Mouse (Mus musculus): ENCODE measurements around the gene Eno3. TPM values are rescaled to one million over a fixed set of nuclear protein-coding genes. Genes with fewer than 3 reads are reported as not detected.

Gene Eno3
- total and polyA plus RNA-seq, 3 experiments = 14.2 to 16.8 TPM; not detected in 1

DNA sequence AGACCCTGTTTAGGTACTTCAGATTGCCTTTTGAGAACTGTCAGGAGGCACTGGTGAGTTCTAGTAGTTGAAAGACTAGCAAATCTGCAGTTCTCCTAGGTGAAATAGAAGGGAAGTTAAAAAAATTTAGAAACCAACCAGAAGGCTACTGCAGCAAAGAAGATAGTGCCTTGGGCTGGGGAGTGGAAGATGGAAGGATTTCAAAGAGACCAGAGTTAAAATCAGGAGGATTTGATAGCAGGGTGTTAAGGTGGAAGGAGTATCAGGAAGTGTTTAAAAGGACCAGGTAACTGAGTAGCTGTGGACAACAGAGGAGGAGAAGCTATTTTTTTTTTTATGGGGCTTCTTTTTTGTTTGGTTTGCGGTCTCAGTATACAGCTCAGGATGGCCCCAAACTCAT lies 19.2 kb upstream of the Eno3 start (continued):
- no peak for TF ChIP-seq GABPA (IDR thresholded peaks at IDR 0.05; ENCODE audit: low read depth, low read length)

DNA sequence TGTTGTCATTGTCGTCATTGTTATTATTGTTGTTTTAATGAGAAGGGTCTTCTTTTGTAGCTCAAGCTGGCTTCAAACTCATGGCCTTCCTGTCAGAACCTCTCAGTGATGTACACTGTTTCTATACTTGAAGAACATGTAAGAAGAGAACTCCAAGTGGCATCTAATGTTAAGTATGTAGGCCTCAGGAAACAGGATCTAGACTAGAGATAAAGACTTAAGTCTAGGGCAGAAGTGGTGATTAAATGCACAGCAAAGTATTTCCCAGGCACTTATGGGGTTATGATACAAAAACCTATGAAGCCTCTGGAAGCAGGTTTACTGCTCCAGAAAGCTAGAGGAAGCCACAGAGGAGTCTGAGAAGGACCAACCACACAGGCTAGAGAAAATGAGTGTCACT lies 18.7 kb upstream of the Eno3 start:
- Histone ChIP-seq H3K4me3 (ENCODE audit: control insufficient read depth in 1 of 2, insufficient read depth in 1 of 2, low read depth in 2 of 2, low read length in 2 of 2) (peak overlapping the region; percentile 4 to 9; a peak in 3 of 4 replicates), H3K9me3 (replicated peaks; ENCODE audit: insufficient read depth, low read length) (no peaks in the 10 kb centered on the region), H3K36me3 (ENCODE audit: control insufficient read depth in 1 of 2, insufficient read depth in 2 of 2, low read length in 2 of 2) (peaks cover 0 to 41% of the 10 kb centered on the region in 2 experiments; a peak in 2 of 4 replicates), H3K9ac (ENCODE audit: control insufficient read depth, low read depth, low read length, poor library complexity, severe bottlenecking) (peak overlapping the region; percentile 52), H3K4me1 (ENCODE audit: control insufficient read depth in 1 of 2, insufficient read depth in 2 of 2, low read length in 2 of 2) (peaks cover 14 to 47% of the 10 kb centered on the region in 2 experiments), H3K27me3 (ENCODE audit: control insufficient read depth in 1 of 2, insufficient read depth in 2 of 2, low read length in 2 of 2) (no peaks in the 10 kb centered on the region), H3K79me2 (ENCODE audit: control insufficient read depth, insufficient read depth, low read length, poor library complexity) (peaks cover 10% of the 10 kb centered on the region; the same call in 1 of the 2 replicates), H3K27ac (ENCODE audit: control insufficient read depth, low read depth, low read length) (peak overlapping the region; percentile 96)
- no peak for DNase-seq (ENCODE audit: low read depth, low spot score)
- TF ChIP-seq GATA1 (IDR thresholded peaks at IDR 0.05; ENCODE audit: low read depth, low read length) (peak; percentile 88), TCF12 (IDR thresholded peaks at IDR 0.05; ENCODE audit: low read depth, low read length) (0 out of 2 replicates have a peak, but pooled peaks have one; percentile 15), EP300 (IDR thresholded peaks at IDR 0.05; ENCODE audit: low read depth in 1 of 2, low read length in 2 of 2) (peak in 1 of 2 experiments; percentile 55; a peak in 2 of 4 replicates), TBP (IDR thresholded peaks at IDR 0.05; ENCODE audit: low read depth, low read length) (peak; percentile 39; the same call in 1 of the 2 replicates), ZMIZ1 (IDR thresholded peaks at IDR 0.05; ENCODE audit: low read depth, low read length) (no peak), JUND (IDR thresholded peaks at IDR 0.05; ENCODE audit: low read depth, low read length) (no peak), CHD1 (IDR thresholded peaks at IDR 0.05; ENCODE audit: low read depth, low read length) (0 out of 2 replicates have a peak, but pooled peaks have one; percentile 28)

DNA sequence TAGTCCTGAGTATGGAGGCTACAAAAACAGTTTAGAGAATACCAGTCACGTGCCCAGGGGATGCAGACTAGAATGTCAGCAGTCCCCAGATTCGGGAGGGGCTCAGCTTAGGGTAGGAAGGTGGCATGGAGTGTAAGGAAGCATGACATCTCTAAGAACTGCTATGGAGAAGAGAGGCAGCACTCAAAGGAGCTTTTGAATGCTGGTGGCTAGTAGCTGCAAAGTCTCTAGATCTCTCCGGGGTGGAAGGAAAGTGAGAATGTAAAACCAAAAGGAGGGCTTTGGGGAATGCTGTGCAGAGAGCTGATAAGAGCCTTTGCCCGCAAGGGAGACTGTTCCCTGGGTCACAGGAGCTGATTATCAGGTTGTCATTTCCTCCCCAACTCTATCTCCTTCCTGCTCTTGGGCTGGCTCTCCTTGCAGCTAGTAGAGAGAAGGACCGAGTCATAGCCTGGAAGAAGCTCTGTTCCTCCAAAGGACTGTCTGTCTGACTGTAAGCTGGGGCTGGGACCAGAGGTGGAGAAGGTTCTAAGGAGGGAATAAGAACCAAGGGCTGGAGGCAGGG lies 18.2 kb upstream of the Eno3 start, which contains the start of gene Gp1ba:
Gene Gp1ba, plus strand, starts transcription at position 409 of the 565 bp plus-strand sequence.
- H3K4me3 ChIP-seq (ENCODE audit: control insufficient read depth in 1 of 2, insufficient read depth in 1 of 2, low read depth in 2 of 2, low read length in 2 of 2) = peak within 1 kb of the TSS; percentile 8 to 9
- peaks cover 10% of the 10 kb centered on the region; the same call in 1 of the 2 replicates for H3K79me2 ChIP-seq (ENCODE audit: control insufficient read depth, insufficient read depth, low read length, poor library complexity)
- H3K9me3 ChIP-seq (replicated peaks; ENCODE audit: insufficient read depth, low read length) = no peaks in the 10 kb centered on the region
- peaks cover 0 to 41% of the 10 kb centered on the region in 2 experiments; a peak in 2 of 4 replicates for H3K36me3 ChIP-seq (ENCODE audit: control insufficient read depth in 1 of 2, insufficient read depth in 2 of 2, low read length in 2 of 2)
- peak within 1 kb of the TSS; percentile 96 for H3K27ac ChIP-seq (ENCODE audit: control insufficient read depth, low read depth, low read length)
- H3K27me3 ChIP-seq (ENCODE audit: control insufficient read depth in 1 of 2, insufficient read depth in 2 of 2, low read length in 2 of 2) = no peaks in the 10 kb centered on the region
- DNase-seq (ENCODE audit: low read depth, low spot score) = peak; percentile 97
- peaks cover 14 to 47% of the 10 kb centered on the region in 2 experiments for H3K4me1 ChIP-seq (ENCODE audit: control insufficient read depth in 1 of 2, insufficient read depth in 2 of 2, low read length in 2 of 2)
- H3K9ac ChIP-seq (ENCODE audit: control insufficient read depth, low read depth, low read length, poor library complexity, severe bottlenecking) = peak within 1 kb of the TSS; percentile 52
- TF ChIP-seq TCF12 (IDR thresholded peaks at IDR 0.05; ENCODE audit: low read depth, low read length) (peak; percentile 99), CTCF (IDR thresholded peaks at IDR 0.05 in 2 of 3, conservative IDR thresholded peaks at IDR 0.05 in 1 of 3; ENCODE audit: control insufficient read depth in 1 of 3, insufficient read depth in 1 of 3, low read depth in 2 of 3, low read length in 3 of 3, poor library complexity in 1 of 3, severe bottlenecking in 1 of 3) (no peak), ZMIZ1 (IDR thresholded peaks at IDR 0.05; ENCODE audit: low read depth, low read length) (peak; percentile 69; the same call in 1 of the 2 replicates), ZNF384 (IDR thresholded peaks at IDR 0.05; ENCODE audit: low read depth, low read length) (no peak; the same call in 1 of the 2 replicates), JUND (IDR thresholded peaks at IDR 0.05; ENCODE audit: low read depth, low read length) (no peak), MXI1 (IDR thresholded peaks at IDR 0.05; ENCODE audit: low read depth, low read length) (peak; percentile 49; the same call in 1 of the 2 replicates), RAD21 (IDR thresholded peaks at IDR 0.05; ENCODE audit: low read depth, low read length) (no peak), GABPA (IDR thresholded peaks at IDR 0.05; ENCODE audit: low read depth, low read length) (no peak), MYC (IDR thresholded peaks at IDR 0.05; ENCODE audit: low read depth, low read length) (peak; percentile 43), HCFC1 (IDR thresholded peaks at IDR 0.05; ENCODE audit: low read depth, low read length) (no peak), ETS1 (IDR thresholded peaks at IDR 0.05; ENCODE audit: low read depth, low read length) (peak; percentile 90), NRF1 (IDR thresholded peaks at IDR 0.05; ENCODE audit: insufficient read depth, low read depth, low read length, poor library complexity, severe bottlenecking) (no peak), UBTF (IDR thresholded peaks at IDR 0.05; ENCODE audit: borderline replicate concordance, insufficient read depth, low read depth, low read length) (no peak), ZC3H11A (IDR thresholded peaks at IDR 0.05; ENCODE audit: low read depth, low read length) (no peak), SMC3 (IDR thresholded peaks at IDR 0.05; ENCODE audit: low read depth, low read length) (no peak), MYB (IDR thresholded peaks at IDR 0.05; ENCODE audit: low read depth, low read length) (no peak), USF2 (IDR thresholded peaks at IDR 0.05; ENCODE audit: borderline replicate concordance in 1 of 2, insufficient read depth in 1 of 2, low read depth in 1 of 2, low read length in 2 of 2) (0 out of 4 replicates have a peak, but pooled peaks of 1 of the 2 experiments have one; percentile 22), KAT2A (conservative IDR thresholded peaks at IDR 0.05; ENCODE audit: low read depth, low read length) (no peak), POLR2AphosphoS5 (IDR thresholded peaks at IDR 0.05; ENCODE audit: borderline replicate concordance, low read depth, low read length) (no peak), BHLHE40 (IDR thresholded peaks at IDR 0.05; ENCODE audit: borderline replicate concordance, low read depth, low read length) (peak; percentile 82; the same call in 1 of the 2 replicates), MAFK (IDR thresholded peaks at IDR 0.05; ENCODE audit: borderline replicate concordance, low read depth, low read length) (no peak), POLR2A (IDR thresholded peaks at IDR 0.05; ENCODE audit: control insufficient read depth in 1 of 2, insufficient read depth in 1 of 2, low read depth in 1 of 2, low read length in 2 of 2, poor library complexity in 1 of 2) (peak; percentile 44 to 86; a peak in 2 of 4 replicates)

All from MEL (cell line).